Mouse (Mus musculus): ENCODE results near the gene Gm10721.
A peak's percentile ranks its signal among the peaks of the same experiment; 100 is the strongest.
"Not testable (repeated sequence)": the region's sequence is repeated elsewhere in the genome, so short reads cannot be mapped to it uniquely, and the experiment has no call there.

Gm10721 gene

GRCm38 (mm10) chr9:3012733-3013279 lies at the start of gene Gm10721:
TSS of gene Gm10721 (plus strand) at chr9:3013140.
- DNase-seq (ENCODE audit: low spot score in 2 of 2), result not testable (repeated sequence)

- peak; percentile 9 to 26 for DNase-seq (ENCODE audit: low spot score in 2 of 2)
These were observed 12.4 kb upstream of the Gm10721 start, which contains the start of gene Gm10722 for GRCm38 (mm10) chr9:3000445-3000972. TSS of gene Gm10722 (plus strand) at chr9:3000922.

GRCm38 (mm10) chr9:3001006-3001405 lies 11.9 kb upstream of the Gm10721 start:
- peak; percentile 49 to 55 for DNase-seq (ENCODE audit: low spot score in 2 of 2)

GRCm38 (mm10) chr9:3001948-3002659 lies 10.8 kb upstream of the Gm10721 start:
- DNase-seq (ENCODE audit: low spot score in 2 of 2), result peak; percentile 100

- peak in 1 of 2 experiments; percentile 26 for DNase-seq (ENCODE audit: low spot score in 2 of 2)
These were observed 10.0 kb upstream of the Gm10721 start, which contains the start of gene Gm11168 for GRCm38 (mm10) chr9:3002794-3003396. TSS of gene Gm11168 (plus strand) at chr9:3003346.

- not testable (repeated sequence) for DNase-seq (ENCODE audit: low spot score in 2 of 2)
These were observed 6.8 kb upstream of the Gm10721 start for GRCm38 (mm10) chr9:3006179-3006578.

- peak; percentile 89 to 94 for DNase-seq (ENCODE audit: low spot score in 2 of 2)
These were observed 6.3 kb upstream of the Gm10721 start for GRCm38 (mm10) chr9:3006636-3007035.

GRCm38 (mm10) chr9:3007272-3007671 lies 5.7 kb upstream of the Gm10721 start:
- not testable (repeated sequence) for DNase-seq (ENCODE audit: low spot score in 2 of 2)

- not testable (repeated sequence) for DNase-seq (ENCODE audit: low spot score in 2 of 2)
These were observed 3.6 kb upstream of the Gm10721 start for GRCm38 (mm10) chr9:3009331-3009730.

GRCm38 (mm10) chr9:3012054-3012621 lies 802 bp upstream of the Gm10721 start:
- DNase-seq (ENCODE audit: low spot score in 2 of 2), result not testable (repeated sequence)

GRCm38 (mm10) chr9:3015354-3015753 lies 2.4 kb downstream of the Gm10721 start, which contains the start of gene Gm10720:
TSS of gene Gm10720 (plus strand) at chr9:3015654.
- DNase-seq (ENCODE audit: low spot score in 2 of 2), result not testable (repeated sequence)

- peak; percentile 18 to 44 for DNase-seq (ENCODE audit: low spot score in 2 of 2)
These were observed 3.0 kb downstream of the Gm10721 start for GRCm38 (mm10) chr9:3015896-3016295.

- not testable (repeated sequence) for DNase-seq (ENCODE audit: low spot score in 2 of 2)
These were observed 4.2 kb downstream of the Gm10721 start, which contains the start of gene Gm10719 for GRCm38 (mm10) chr9:3017108-3017507. TSS of gene Gm10719 (plus strand) at chr9:3017408.

GRCm38 (mm10) chr9:3018944-3019343 lies 6.0 kb downstream of the Gm10721 start:
- DNase-seq (ENCODE audit: low spot score in 2 of 2), result peak; percentile 30 to 100

GRCm38 (mm10) chr9:3019835-3020727 lies 7.1 kb downstream of the Gm10721 start:
- DNase-seq (ENCODE audit: low spot score in 2 of 2), result peak; percentile 86 to 94

- peak; percentile 84 to 89 for DNase-seq (ENCODE audit: low spot score in 2 of 2)
These were observed 9.5 kb downstream of the Gm10721 start for GRCm38 (mm10) chr9:3022316-3023008.

- DNase-seq (ENCODE audit: low spot score in 2 of 2), result peak; percentile 44 to 72
These were observed 10.5 kb downstream of the Gm10721 start, which contains the start of gene Gm10718 for GRCm38 (mm10) chr9:3023312-3023984. TSS of gene Gm10718 (plus strand) at chr9:3023547.

GRCm38 (mm10) chr9:3023985-3024648 lies 11.2 kb downstream of the Gm10721 start:
- peak; percentile 87 to 91 for DNase-seq (ENCODE audit: low spot score in 2 of 2)

- DNase-seq (ENCODE audit: low spot score in 2 of 2), result peak; percentile 74 to 85
These were observed 12.1 kb downstream of the Gm10721 start, which contains the start of gene Gm10717 for GRCm38 (mm10) chr9:3024912-3025467. TSS of gene Gm10717 (plus strand) at chr9:3025417.

All from spleen, postnatal 36 days (tissue).